Mouse (Mus musculus) embryonic stem cell, embryonic (primary cell): ENCODE measurements around the gene Sh3tc1.

Experiments used
- CTCF ChIA-PET, 4 experiments: fragments of 300-600 bp in 2 of 4; fragments of 350-600 bp in 2 of 4; sonication (Branson Sonifier 250); formaldehyde crosslinking; loops; one replicate each; lab custom pipeline; 2022; ENCODE audit warnings: inconsistent platforms in 2 of 4; lab: Charles Lee
- POLR2A ChIA-PET, 4 experiments: fragments of 300-600 bp in 2 of 4; fragments of 350-600 bp in 2 of 4; sonication (Branson Sonifier 250); formaldehyde crosslinking; loops; one replicate each; lab custom pipeline; 2022; ENCODE audit warnings: antibody characterized with exemption in 4 of 4, inconsistent platforms in 1 of 4; lab: Charles Lee

Sh3tc1 gene

DNA sequence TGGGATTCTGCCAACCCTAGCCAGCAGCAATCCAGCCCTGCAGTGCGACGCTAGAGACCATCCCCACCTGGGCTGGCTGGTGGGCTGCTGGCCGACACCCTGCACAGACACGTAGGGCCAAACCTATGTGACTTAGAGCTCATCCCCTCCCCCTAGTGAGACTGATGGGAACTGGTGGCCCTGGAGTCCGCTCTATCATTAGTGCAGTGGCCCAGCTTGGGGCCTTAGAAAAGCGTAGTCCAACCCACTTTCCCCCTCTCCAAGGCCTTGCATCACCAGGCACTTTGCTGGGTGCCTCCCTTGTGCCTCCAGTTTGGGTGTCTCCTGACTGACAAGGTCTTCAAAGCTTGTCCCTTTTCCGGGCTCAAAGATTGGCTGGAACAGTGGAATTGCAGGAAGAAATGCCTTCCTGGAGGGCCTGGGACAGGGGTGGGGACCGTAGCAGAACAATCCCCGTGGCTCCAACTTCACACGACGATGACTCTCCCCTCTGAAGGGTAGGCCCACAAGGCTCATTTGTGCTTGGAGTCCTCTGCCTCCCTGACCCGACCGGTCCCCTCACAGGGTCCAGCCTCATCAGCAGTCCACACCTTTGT is 1.5 kb upstream of the Sh3tc1 start:
- ChIA-PET POLR2A (interaction anchor here (0.8 to 5.7 kb wide), 48 partner anchors 9 to 637 kb away, joined by 3 to 85 read pairs (median 6); partner anchors contain the start of genes Ablim2 (in 2 of the 4) and Trmt44 (in 2 of the 4)), CTCF (interaction anchor here (0.7 to 3.9 kb wide), 20 partner anchors 10 to 146 kb away, joined by 3 to 19 read pairs (median 6); partner anchors contain the start of gene Ablim2 (in 1 of the 4))

GRCm38 (mm10) chr5:35740716-35741115 is 929 bp upstream of the Sh3tc1 start:
- CTCF ChIA-PET: interaction anchor here (0.6 to 3.9 kb wide), 23 partner anchors 9 to 145 kb away, joined by 3 to 19 read pairs (median 6); no protein-coding TSS in a partner anchor
- POLR2A ChIA-PET: interaction anchor here (0.6 to 5.7 kb wide), 63 partner anchors 8 to 724 kb away, joined by 3 to 85 read pairs (median 5); partner anchors contain the start of genes Ablim2 (in 2 of the 4), Trmt44 (in 2 of the 4), Acox3 (in 1 of the 4) and Grpel1 (in 1 of the 4)

DNA sequence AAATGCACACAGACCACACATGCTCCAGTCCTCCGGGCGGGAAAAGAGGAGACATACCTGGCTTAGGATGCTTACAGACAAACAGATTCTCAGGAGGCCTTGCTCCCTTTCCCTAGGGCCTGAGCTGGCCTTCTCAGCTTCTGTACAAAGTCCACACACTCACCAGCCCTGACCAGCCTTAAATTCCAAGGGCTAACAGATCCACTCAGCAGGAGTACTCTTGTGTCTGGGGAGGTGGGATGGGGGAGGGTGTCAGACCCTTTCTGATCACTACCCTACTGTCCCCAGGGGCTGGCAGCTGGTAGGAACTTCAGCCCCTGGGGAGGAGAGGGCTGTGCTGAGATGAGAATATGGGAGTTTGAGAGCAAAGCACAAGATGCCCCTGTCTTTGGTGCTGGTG is 782 bp downstream of the Sh3tc1 start:
- ChIA-PET POLR2A (interaction anchor here in 3 of 4 experiments (0.5 to 5.7 kb wide), 14 partner anchors 9 to 974 kb away, joined by 3 to 85 read pairs (median 8); partner anchors contain the start of gene Ablim2 (in 2 of the 3)), CTCF (interaction anchor here in 3 of 4 experiments (0.6 to 3.9 kb wide), 6 partner anchors 16 to 657 kb away, joined by 3 to 19 read pairs (median 4); partner anchors contain the start of gene Ablim2 (in 1 of the 3))

DNA sequence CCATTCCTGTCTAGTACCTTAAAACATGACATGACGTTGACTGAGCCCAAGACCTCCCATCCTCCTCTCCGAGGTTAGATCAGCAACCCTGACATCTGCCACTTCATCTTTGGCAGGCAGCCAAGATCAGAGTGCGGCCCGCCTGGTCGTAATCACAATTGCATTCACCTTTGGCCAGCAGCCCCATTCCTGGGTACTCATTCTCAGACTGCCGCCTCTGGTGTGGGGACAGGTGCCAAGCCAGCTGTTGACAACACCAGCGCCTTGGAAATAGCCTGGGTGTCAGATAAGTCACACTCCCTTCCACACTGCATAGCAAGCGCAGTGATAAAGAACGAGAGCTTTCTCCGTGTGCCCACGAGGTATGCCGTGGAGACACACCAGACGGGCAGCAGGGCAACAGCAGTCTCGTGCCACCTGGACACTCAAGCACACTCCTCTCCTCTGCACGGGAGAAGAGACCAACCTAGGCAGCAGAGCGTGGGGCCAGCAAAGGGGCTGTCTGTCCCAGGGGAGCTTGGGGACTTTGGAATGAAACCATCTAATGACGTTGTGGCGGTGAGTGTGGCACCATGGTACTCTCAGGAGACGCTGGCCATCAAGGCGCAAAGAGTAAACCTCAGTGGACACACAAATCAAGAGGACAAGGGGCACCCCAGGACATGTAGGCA is 2.4 kb downstream of the Sh3tc1 start:
- CTCF ChIA-PET: interaction anchor here in 2 of 4 experiments (1.1 to 1.5 kb wide), 4 partner anchors 11 to 58 kb away, joined by 3 to 4 read pairs (median 4); no protein-coding TSS in a partner anchor
- POLR2A ChIA-PET: interaction anchor here in 3 of 4 experiments (0.9 to 5.7 kb wide), 10 partner anchors 8 to 114 kb away, joined by 3 to 85 read pairs (median 5); partner anchors contain the start of gene Ablim2 (in 1 of the 3)

GRCm38 (mm10) chr5:35733523-35733922 is 6.3 kb downstream of the Sh3tc1 start:
- ChIA-PET POLR2A (interaction anchor here (0.6 to 3.1 kb wide), 11 partner anchors 8 to 690 kb away, joined by 3 to 13 read pairs (median 5); partner anchors contain the start of genes Ablim2 (in 1 of the 4) and Trmt44 (in 1 of the 4)), CTCF (interaction anchor here (0.6 to 1.5 kb wide), 8 partner anchors 13 to 38 kb away, joined by 3 to 5 read pairs (median 3); no protein-coding TSS in a partner anchor)

DNA sequence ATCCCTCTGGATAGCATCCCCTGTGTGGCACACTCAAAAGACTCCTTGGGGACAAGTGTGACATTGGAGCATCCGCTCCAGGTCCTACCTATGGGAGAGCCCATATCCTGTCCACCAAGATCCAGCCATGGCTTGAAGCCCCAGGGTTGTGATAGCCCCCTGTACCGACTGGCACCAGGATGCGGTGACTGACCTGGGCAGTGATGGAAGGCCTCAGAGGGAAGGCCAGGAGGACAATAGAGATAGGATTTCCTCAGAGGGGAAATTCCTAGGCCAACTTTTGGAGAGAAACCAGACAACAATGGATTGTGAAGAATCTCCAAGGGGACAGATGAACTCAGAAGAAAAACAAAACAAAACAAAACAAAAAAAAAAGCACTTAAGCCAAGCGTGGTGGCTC is 8.8 kb downstream of the Sh3tc1 start:
- POLR2A ChIA-PET: interaction anchor here in 3 of 4 experiments (1.6 to 2.8 kb wide), 5 partner anchors 8 to 13 kb away, joined by 3 to 18 read pairs (median 7); partner anchors contain the start of gene Sh3tc1 (in 2 of the 3)
- CTCF ChIA-PET: interaction anchor here in 1 of 4 experiments (1.5 to 1.9 kb wide), 2 partner anchors 10 to 17 kb away, joined by 5 read pairs; no protein-coding TSS in a partner anchor

- ChIA-PET POLR2A (interaction anchor here in 2 of 4 experiments (1.6 to 2.8 kb wide), 2 partner anchors 10 to 13 kb away, joined by 3 to 18 read pairs; partner anchors contain the start of gene Sh3tc1 (in 1 of the 2)), CTCF (no interaction called here)
Observed at GRCm38 (mm10) chr5:35730552-35730951, 9.2 kb downstream of the Sh3tc1 start.

DNA sequence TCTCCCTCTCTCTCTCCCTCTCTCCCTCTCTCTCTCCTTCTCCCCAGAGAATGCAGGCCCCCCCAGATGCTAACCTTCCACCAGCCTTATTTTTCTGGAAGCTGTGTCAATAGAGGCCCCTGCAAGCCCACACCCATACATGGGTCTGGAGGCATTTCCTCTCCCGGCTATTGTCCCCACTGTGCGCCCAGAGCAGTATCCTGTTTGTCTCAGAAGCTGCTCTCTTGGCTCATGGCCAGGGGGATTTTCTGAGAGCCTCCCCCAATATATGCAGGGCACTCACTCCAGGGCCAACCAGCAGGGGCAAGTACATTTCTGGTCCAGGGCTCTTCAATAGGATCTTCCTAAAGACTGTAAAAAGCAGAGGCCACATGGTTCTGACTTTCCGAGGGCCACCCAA is 9.9 kb downstream of the Sh3tc1 start:
- ChIA-PET CTCF (interaction anchor here in 2 of 4 experiments (1.1 to 1.7 kb wide), 2 partner anchors 12 to 17 kb away, joined by 4 to 6 read pairs; no protein-coding TSS in a partner anchor), POLR2A (interaction anchor here in 3 of 4 experiments (0.7 to 2.8 kb wide), 5 partner anchors 9 to 41 kb away, joined by 3 to 18 read pairs (median 5); partner anchors contain the start of gene Sh3tc1 (in 1 of the 3))

DNA sequence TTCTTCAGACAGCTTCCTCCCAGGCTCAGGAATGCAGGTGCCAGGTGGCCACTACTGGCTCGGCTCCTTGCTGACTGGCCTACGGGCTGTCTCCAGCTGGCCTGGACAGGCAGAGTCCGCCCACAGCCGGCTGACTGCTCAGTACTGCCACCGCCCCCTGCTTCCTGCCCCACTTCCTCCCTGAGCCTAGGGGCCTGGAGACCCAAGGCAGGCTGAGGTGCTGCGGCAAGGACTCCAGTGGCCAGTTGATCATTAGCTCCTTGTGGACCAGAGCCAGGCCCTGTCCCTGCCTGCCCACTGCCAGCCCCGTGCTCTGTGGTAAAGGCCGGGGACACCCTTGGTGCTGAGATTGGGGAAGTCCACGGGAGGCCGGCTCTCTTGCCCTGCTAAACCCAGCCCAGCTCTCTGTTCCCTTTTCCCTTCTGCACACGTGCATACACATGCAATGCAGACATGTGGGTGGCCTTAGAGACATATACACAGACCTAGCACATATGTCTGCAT is 10.8 kb downstream of the Sh3tc1 start:
- POLR2A ChIA-PET: interaction anchor here in 3 of 4 experiments (0.6 to 2.8 kb wide), 17 partner anchors 8 to 102 kb away, joined by 3 to 18 read pairs (median 4); partner anchors contain the start of genes Sh3tc1 (in 3 of the 3) and Ablim2 (in 1 of the 3)
- CTCF ChIA-PET: interaction anchor here in 3 of 4 experiments (1.1 to 1.7 kb wide), 4 partner anchors 11 to 67 kb away, joined by 3 to 6 read pairs (median 5); no protein-coding TSS in a partner anchor

DNA sequence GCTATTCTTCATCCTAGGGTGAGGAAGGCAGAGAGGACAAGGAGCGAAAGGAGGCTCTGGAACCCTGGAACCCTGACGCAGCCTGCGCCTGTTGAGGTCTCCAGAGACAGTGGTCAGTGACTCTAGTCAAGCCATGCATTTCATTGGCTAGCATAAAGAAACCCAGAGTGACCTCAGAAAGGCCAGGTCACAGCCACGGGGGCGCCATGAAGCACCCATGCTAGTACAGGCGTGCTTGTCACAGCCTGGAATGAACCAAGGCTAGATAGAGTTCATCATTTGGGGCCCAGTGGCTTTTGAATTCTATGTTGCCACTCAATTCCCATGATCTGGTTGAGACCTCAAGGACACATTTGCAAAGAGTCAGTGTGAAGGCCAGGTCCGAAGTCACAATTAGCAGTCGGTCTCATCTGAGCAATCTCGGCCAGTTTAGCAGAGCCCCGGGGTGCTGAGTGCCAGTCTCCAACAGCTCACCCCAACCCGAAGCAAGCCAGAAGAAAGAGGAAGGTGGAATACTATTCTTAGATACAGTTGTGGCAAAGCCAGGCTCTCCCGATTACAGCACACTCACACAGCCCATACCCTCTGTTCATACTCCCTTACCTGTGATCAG is 11.3 kb downstream of the Sh3tc1 start:
- POLR2A ChIA-PET: interaction anchor here in 3 of 4 experiments (0.6 to 2.8 kb wide), 17 partner anchors 8 to 103 kb away, joined by 3 to 18 read pairs (median 4); partner anchors contain the start of genes Sh3tc1 (in 3 of the 3) and Ablim2 (in 1 of the 3)
- CTCF ChIA-PET: interaction anchor here in 3 of 4 experiments (0.6 to 1.7 kb wide), 5 partner anchors 11 to 1205 kb away, joined by 3 to 6 read pairs (median 4); no protein-coding TSS in a partner anchor

DNA sequence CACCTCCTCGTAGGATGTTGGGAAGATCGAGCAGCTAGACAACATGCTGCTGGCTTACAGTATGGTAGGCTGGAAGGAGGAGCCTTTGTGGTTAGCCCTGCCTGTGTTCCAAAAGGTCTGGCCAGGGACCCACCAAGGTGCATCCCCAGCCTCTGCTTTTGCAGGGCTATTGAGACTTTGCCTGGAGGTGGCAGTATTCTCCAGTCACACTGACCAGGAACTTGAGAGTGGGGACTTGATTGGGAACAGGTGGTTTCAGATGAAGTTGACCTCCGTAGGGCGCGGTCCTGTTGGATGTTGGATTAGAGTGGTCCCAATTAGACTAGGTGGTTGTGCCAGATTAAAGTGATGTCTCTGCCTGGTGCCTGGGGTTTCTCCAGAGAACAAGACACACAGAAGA is 12.3 kb downstream of the Sh3tc1 start:
- CTCF ChIA-PET: no interaction called here
- POLR2A ChIA-PET: interaction anchor here in 2 of 4 experiments (1.1 to 1.3 kb wide), 2 partner anchors 10 to 14 kb away, joined by 3 read pairs; no protein-coding TSS in a partner anchor

DNA sequence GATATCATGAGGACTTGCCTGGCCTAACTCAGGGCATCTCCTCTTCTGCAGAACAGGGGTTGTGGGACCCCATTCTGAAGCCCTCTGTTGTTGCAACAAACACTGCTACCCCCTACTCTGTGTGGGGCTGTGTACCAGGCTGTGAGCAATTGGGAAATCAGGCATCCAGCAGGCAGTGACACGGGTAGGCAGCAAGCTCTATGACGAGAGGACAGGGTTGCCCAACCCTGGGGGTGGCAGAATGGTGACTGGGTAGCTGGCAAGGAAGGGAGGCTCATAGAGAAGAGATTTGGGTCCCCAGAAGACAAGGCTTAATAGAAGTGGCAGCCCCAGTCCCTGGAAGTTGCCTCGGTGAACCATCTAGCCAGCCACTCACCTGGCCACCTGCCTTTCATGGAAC is 13.9 kb downstream of the Sh3tc1 start:
- POLR2A ChIA-PET: interaction anchor here in 2 of 4 experiments (0.6 to 1.4 kb wide), 3 partner anchors 9 to 1066 kb away, joined by 3 read pairs; no protein-coding TSS in a partner anchor
- CTCF ChIA-PET: no interaction called here

GRCm38 (mm10) chr5:35723900-35724299 is 15.9 kb downstream of the Sh3tc1 start:
- ChIA-PET CTCF (interaction anchor here in 3 of 4 experiments (0.6 to 1.4 kb wide), 6 partner anchors 10 to 72 kb away, joined by 3 to 4 read pairs (median 3); no protein-coding TSS in a partner anchor), POLR2A (interaction anchor here in 2 of 4 experiments (1.4 to 5.9 kb wide), 9 partner anchors 10 to 52 kb away, joined by 3 to 38 read pairs (median 5); partner anchors contain the start of genes Ablim2 (in 2 of the 2) and Sh3tc1 (in 2 of the 2))

DNA sequence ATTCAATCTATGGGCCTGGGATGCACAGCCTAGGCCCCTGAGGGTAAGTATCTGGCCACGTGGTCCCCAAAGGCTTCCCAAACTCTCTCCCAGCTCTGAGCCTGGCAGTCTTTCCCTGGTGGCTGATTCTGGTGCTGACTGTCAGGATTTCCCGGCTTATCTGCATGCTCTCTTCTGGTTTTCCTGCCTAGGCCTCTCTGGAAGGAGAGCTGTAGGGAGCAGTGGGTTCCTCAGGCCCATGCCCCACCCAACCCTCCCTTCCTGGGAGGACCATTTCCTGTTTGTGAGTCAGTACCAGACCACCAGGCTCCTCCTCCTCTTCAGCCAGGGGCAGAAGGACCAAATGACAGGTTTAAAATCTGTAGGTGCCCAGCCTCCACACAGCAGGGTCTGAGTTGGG is 17.1 kb downstream of the Sh3tc1 start:
- CTCF ChIA-PET: interaction anchor here (0.6 to 1.7 kb wide), 9 partner anchors 9 to 399 kb away, joined by 3 to 6 read pairs (median 3); no protein-coding TSS in a partner anchor
- POLR2A ChIA-PET: interaction anchor here in 3 of 4 experiments (0.6 to 5.9 kb wide), 19 partner anchors 9 to 154 kb away, joined by 3 to 38 read pairs (median 4); partner anchors contain the start of genes Ablim2 (in 2 of the 3) and Sh3tc1 (in 2 of the 3)

- ChIA-PET POLR2A (interaction anchor here in 3 of 4 experiments (0.7 to 5.9 kb wide), 11 partner anchors 8 to 46 kb away, joined by 3 to 38 read pairs (median 4); partner anchors contain the start of genes Sh3tc1 (in 2 of the 3) and Ablim2 (in 1 of the 3)), CTCF (interaction anchor here (0.6 to 1.7 kb wide), 8 partner anchors 8 to 136 kb away, joined by 3 to 6 read pairs (median 3); no protein-coding TSS in a partner anchor)
Observed at GRCm38 (mm10) chr5:35721933-35722332, 17.9 kb downstream of the Sh3tc1 start.

GRCm38 (mm10) chr5:35719880-35720279 is 19.9 kb downstream of the Sh3tc1 start:
- POLR2A ChIA-PET: interaction anchor here in 3 of 4 experiments (0.9 to 5.9 kb wide), 16 partner anchors 9 to 144 kb away, joined by 3 to 39 read pairs (median 8); partner anchors contain the start of genes Ablim2 (in 2 of the 3), Sh3tc1 (in 2 of the 3) and Trmt44 (in 1 of the 3)
- CTCF ChIA-PET: interaction anchor here (0.6 to 3.6 kb wide), 11 partner anchors 13 to 595 kb away, joined by 3 to 30 read pairs (median 3); partner anchors contain the start of gene Acox3 (in 1 of the 4)
